Mouse (Mus musculus): Measurements from ENCODE around the gene Sema6c. TPM values are rescaled to one million over a fixed set of nuclear protein-coding genes. Genes with fewer than 3 reads are reported as not detected.

Gene Sema6c
- polyA plus RNA-seq, 1 experiment from 2014 or later, result 3.9 TPM

DNA sequence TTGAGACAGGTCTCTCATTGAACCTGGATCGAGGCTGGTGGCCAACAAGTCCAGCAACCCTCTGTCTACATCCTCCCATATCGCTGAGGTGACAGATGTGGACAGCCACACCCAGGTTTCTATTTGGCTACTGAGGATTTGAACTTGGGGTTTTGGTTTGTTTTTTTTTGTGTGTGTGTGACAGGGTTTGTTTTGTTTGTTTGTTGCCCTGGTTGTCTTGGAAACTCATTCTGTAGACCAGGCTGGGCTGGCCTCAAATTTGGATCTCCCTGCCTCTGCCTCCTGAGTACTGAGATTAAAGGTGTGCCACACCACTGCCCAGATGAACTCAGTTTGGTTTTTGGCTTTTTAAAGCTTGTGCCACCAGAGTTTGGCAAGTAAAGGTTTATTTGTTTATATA lies 62.8 kb downstream of the Sema6c start:
- H3K27me3 ChIP-seq, result no peaks in the 10 kb centered on the region
- no peak overlapping the region for H3K9ac ChIP-seq
- ATAC-seq (replicated peaks; ENCODE audit: low FRiP score), result no peak
- no peak overlapping the region for H3K4me2 ChIP-seq
- H3K9me3 ChIP-seq (replicated peaks), result no peaks in the 10 kb centered on the region
- peaks cover 31% of the 10 kb centered on the region for H3K4me1 ChIP-seq
- 97% methylated on average over 2 of the region's 2 CpGs for WGBS
- H3K4me3 ChIP-seq (replicated peaks), result no peak overlapping the region
- no peak overlapping the region for H3K27ac ChIP-seq
- H3K36me3 ChIP-seq, result peaks cover 65% of the 10 kb centered on the region

Small RNA genes within 50 kb of the gene (microRNA-seq; reads per million reads assigned to microRNA genes)
- not detected for gene Mir8099-1

Other genes starting within 250 kb of the Sema6c start
- 60.6 and 62.4 TPM in 2 replicates for gene Selenbp1, start 227.4 kb upstream of the Sema6c start, polyA plus RNA-seq (2015; fragmentation: Nextera tagmentation; extraction: Ambion mirVana)
- 8.9 and 10.8 TPM in 2 replicates for gene Rfx5, start 206.4 kb upstream of the Sema6c start, polyA plus RNA-seq (2015; fragmentation: Nextera tagmentation; extraction: Ambion mirVana)
- gene Pi4kb, start 185.7 kb upstream of the Sema6c start, polyA plus RNA-seq (2015; fragmentation: Nextera tagmentation; extraction: Ambion mirVana), result 21.4 and 27.5 TPM in 2 replicates
- gene Zfp687, start 145.0 kb upstream of the Sema6c start, polyA plus RNA-seq (2015; fragmentation: Nextera tagmentation; extraction: Ambion mirVana), result 28.6 and 32.4 TPM in 2 replicates
- 248 and 271 TPM in 2 replicates for gene Psmd4, start 117.8 kb upstream of the Sema6c start, polyA plus RNA-seq (2015; fragmentation: Nextera tagmentation; extraction: Ambion mirVana)
- gene Pip5k1a, start 53.5 kb upstream of the Sema6c start, polyA plus RNA-seq (2015; fragmentation: Nextera tagmentation; extraction: Ambion mirVana), result 19.9 and 20.8 TPM in 2 replicates
- 168 and 184 TPM in 2 replicates for gene Vps72, start 49.4 kb upstream of the Sema6c start, polyA plus RNA-seq (2015; fragmentation: Nextera tagmentation; extraction: Ambion mirVana)
- gene Tmod4, start 36.0 kb upstream of the Sema6c start, polyA plus RNA-seq (2015; fragmentation: Nextera tagmentation; extraction: Ambion mirVana), result 0.93 and 1.9 TPM in 2 replicates
- 67.7 and 71.6 TPM in 2 replicates for gene Scnm1, start 26.4 kb upstream of the Sema6c start, polyA plus RNA-seq (2015; fragmentation: Nextera tagmentation; extraction: Ambion mirVana)
- gene Lysmd1, start 26.4 kb upstream of the Sema6c start, polyA plus RNA-seq (2015; fragmentation: Nextera tagmentation; extraction: Ambion mirVana), result 14.5 and 15.5 TPM in 2 replicates
- 2.7 and 2.9 TPM in 2 replicates for gene Tnfaip8l2, start 18.1 kb upstream of the Sema6c start, polyA plus RNA-seq (2015; fragmentation: Nextera tagmentation; extraction: Ambion mirVana)
- gene Gabpb2, start 57.5 kb downstream of the Sema6c start, polyA plus RNA-seq (2015; fragmentation: Nextera tagmentation; extraction: Ambion mirVana), result 10.0 and 10.6 TPM in 2 replicates
- 87.4 and 92.0 TPM in 2 replicates for gene Cdc42se1, start 68.3 kb downstream of the Sema6c start, polyA plus RNA-seq (2015; fragmentation: Nextera tagmentation; extraction: Ambion mirVana)
- 12.9 and 16.0 TPM in 2 replicates for gene Mllt11, start 71.7 kb downstream of the Sema6c start, polyA plus RNA-seq (2015; fragmentation: Nextera tagmentation; extraction: Ambion mirVana)
- 0.50 and 0.53 TPM in 2 replicates for gene Gm128, start 81.1 kb downstream of the Sema6c start, polyA plus RNA-seq (2015; fragmentation: Nextera tagmentation; extraction: Ambion mirVana)
- 1.2 and 1.4 TPM in 2 replicates for gene Bnipl, start 90.7 kb downstream of the Sema6c start, polyA plus RNA-seq (2015; fragmentation: Nextera tagmentation; extraction: Ambion mirVana)
- gene Mindy1, start 120.9 kb downstream of the Sema6c start, polyA plus RNA-seq (2015; fragmentation: Nextera tagmentation; extraction: Ambion mirVana), result 39.2 and 46.2 TPM in 2 replicates
- gene Prune1, start 121.6 kb downstream of the Sema6c start, polyA plus RNA-seq (2015; fragmentation: Nextera tagmentation; extraction: Ambion mirVana), result 21.6 and 22.5 TPM in 2 replicates
- 6.2 and 6.5 TPM in 2 replicates for gene Anxa9, start 146.7 kb downstream of the Sema6c start, polyA plus RNA-seq (2015; fragmentation: Nextera tagmentation; extraction: Ambion mirVana)
- gene Cers2, start 154.3 kb downstream of the Sema6c start, polyA plus RNA-seq (2015; fragmentation: Nextera tagmentation; extraction: Ambion mirVana), result 169 and 181 TPM in 2 replicates
- 42.6 and 45.2 TPM in 2 replicates for gene Setdb1, start 196.7 kb downstream of the Sema6c start, polyA plus RNA-seq (2015; fragmentation: Nextera tagmentation; extraction: Ambion mirVana)
- gene 4930558C23Rik, start 242.4 kb downstream of the Sema6c start, polyA plus RNA-seq (2015; fragmentation: Nextera tagmentation; extraction: Ambion mirVana), result 0.23 TPM in 1 of 2 replicates, not detected in the other